Comparison of ENCODE assay signal across 8 mouse cellular contexts in genomic region chr14:55098067-55098466, GRCm38 (mm10). TPM values are rescaled to one million over a fixed set of nuclear protein-coding genes. Genes with fewer than 3 reads are reported as not detected.
DNase-seq lines count a peak whose midpoint lies in the region; ATAC-seq lines count a peak whose summit lies in the region.

No protein-coding gene starts in this region.

- H3K27ac ChIP-seq in liver, embryonic 11.5 days (ENCODE audit: low read depth, low read length), result no peak overlapping the region

- H3K4me3 ChIP-seq in liver, embryonic 11.5 days (ENCODE audit: low read depth, low read length), result no peak overlapping the region

- peaks cover 12% of the 10 kb centered on the region for H3K4me1 ChIP-seq in liver, embryonic 11.5 days (replicated peaks; ENCODE audit: control insufficient read depth, insufficient read depth, low read length)

- H3K4me2 ChIP-seq in liver, embryonic 11.5 days, result no peak overlapping the region

- ATAC-seq in liver, embryonic 11.5 days (replicated peaks; ENCODE audit: low FRiP score), result no peak

- WGBS in liver, embryonic 11.5 days, result 62% methylated on average over 4 of the region's 4 CpGs

- H3K27me3 ChIP-seq in liver, embryonic 11.5 days (replicated peaks; ENCODE audit: control insufficient read depth, insufficient read depth, low read length), result no peaks in the 10 kb centered on the region

- H3K9me3 ChIP-seq in liver, embryonic 11.5 days (ENCODE audit: control insufficient read depth, low read length), result no peaks in the 10 kb centered on the region

- no peak overlapping the region for H3K9ac ChIP-seq in liver, embryonic 11.5 days (ENCODE audit: low read depth, low read length)

- H3K36me3 ChIP-seq in liver, embryonic 11.5 days (ENCODE audit: control insufficient read depth, insufficient read depth, low read length), result peaks cover 12% of the 10 kb centered on the region

- DNase-seq in liver, result peak; percentile 58
- DNase-seq in liver, embryonic 11.5 days (ENCODE audit: low spot score), result no peak
- DNase-seq in R1 (ENCODE audit: low read depth, low spot score), result peak; percentile 86
- DNase-seq in forelimb bud, embryonic 11.5 days (ENCODE audit: low read depth, low spot score), result peak; percentile 59
- peak; percentile 67 to 68 for DNase-seq in kidney, postnatal 25 days
- DNase-seq in natural killer cell, adult 2 months (ENCODE audit: low spot score in 2 of 2), result peak; percentile 66 to 68
- no peak for DNase-seq in urinary bladder, adult 18-20 months (ENCODE audit: low spot score in 2 of 2)
- DNase-seq in ovary, postnatal 10 days (ENCODE audit: low spot score), result no peak

RNA-seq across cellular contexts. Expression of gene Thtpa, which starts 3.5 kb away (rescaled TPM):
- 10.5 and 12.6 TPM in 2 replicates for polyA plus RNA-seq in liver, embryonic 11.5 days (2014; fragmentation: Nextera tagmentation; extraction: Ambion mirVana)

RNA-seq across cellular contexts. Expression of gene Zfhx2, which starts 5.9 kb away (rescaled TPM):
- polyA plus RNA-seq in liver, embryonic 11.5 days (2014; fragmentation: Nextera tagmentation; extraction: Ambion mirVana), result 2.1 and 2.8 TPM in 2 replicates

RNA-seq across cellular contexts. Expression of gene Ap1g2, which starts 8.3 kb away (rescaled TPM):
- 45.1 and 52.9 TPM in 2 replicates for polyA plus RNA-seq in liver, embryonic 11.5 days (2014; fragmentation: Nextera tagmentation; extraction: Ambion mirVana)

RNA-seq across cellular contexts. Expression of gene Jph4, which starts 18.7 kb away (rescaled TPM):
- polyA plus RNA-seq in liver, embryonic 11.5 days (2014; fragmentation: Nextera tagmentation; extraction: Ambion mirVana), result 0.44 and 0.60 TPM in 2 replicates

Comparison
In these comparisons a context has a peak if more than half of its experiments do, and no peak if none do; other contexts are left out.
1. DNase-seq: peak in liver (single experiment), R1 (single experiment), forelimb bud, embryonic 11.5 days (single experiment), kidney, postnatal 25 days (2 of 2) and natural killer cell, adult 2 months (2 of 2); none in liver, embryonic 11.5 days (single experiment), urinary bladder, adult 18-20 months (0 of 2) and ovary, postnatal 10 days (single experiment).